Mouse (Mus musculus) heart, postnatal 0 days (tissue): Measurements from ENCODE around the gene Hoxb5. TPM values are rescaled to one million over a fixed set of nuclear protein-coding genes. Genes with fewer than 3 reads are reported as not detected.

Experiments
- ATAC-seq: fragments of 200-750 bp; cut with Nextera tagmentation; 2 replicates; pipeline ENCODE4 v1.8.0; 2017; ENCODE audit warnings: low read depth, moderate number of reproducible peaks, moderate library complexity; ENCODE audit not compliant: insufficient read depth
- DNase-seq: peaks from one replicate; pipeline ENCODE4 v3.0.0-alpha.2; 2016; ENCODE audit warnings: low spot score
- H3K27ac ChIP-seq: fragments of 300-500 bp; sonication (generic); 2 replicates; pipeline ENCODE4 v1.5.1; 2014; ENCODE audit warnings: low read depth, mild to moderate bottlenecking
- H3K27me3 ChIP-seq: fragments of 300-500 bp; sonication (generic); 2 replicates; pipeline ENCODE4 v1.6.1; 2014; ENCODE audit warnings: low read length, mixed read lengths; ENCODE audit not compliant: control insufficient read depth, insufficient read depth
- H3K36me3 ChIP-seq: fragments of 300-500 bp; sonication (generic); replicated peaks from 2 replicates; pipeline ENCODE4 v1.6.1; 2014; ENCODE audit warnings: low read length, mixed read lengths; ENCODE audit not compliant: control insufficient read depth, insufficient read depth
- H3K4me1 ChIP-seq: fragments of 300-500 bp; sonication (generic); 2 replicates; pipeline ENCODE4 v1.6.1; 2014; ENCODE audit warnings: antibody characterized with exemption; ENCODE audit not compliant: control insufficient read depth, insufficient read depth
- H3K4me2 ChIP-seq: fragments of 300-500 bp; sonication (generic); 2 replicates; pipeline ENCODE4 v1.6.1; 2014; ENCODE audit warnings: low read depth, mild to moderate bottlenecking, low read length, moderate library complexity
- H3K4me3 ChIP-seq: fragments of 300-500 bp; sonication (generic); 2 replicates; pipeline ENCODE4 v1.5.1; 2014; ENCODE audit warnings: low read depth, low read length
- H3K9ac ChIP-seq: fragments of 300-500 bp; sonication (generic); replicated peaks from 2 replicates; pipeline ENCODE4 v1.6.1; 2014; ENCODE audit warnings: low read depth, low read length, mixed read lengths
- H3K9me3 ChIP-seq: fragments of 300-500 bp; sonication (generic); replicated peaks from 2 replicates; pipeline ENCODE4 v1.6.1; 2016; ENCODE audit warnings: low read length; ENCODE audit not compliant: control insufficient read depth
- CTCF ChIP-seq: IDR thresholded peaks from 2 replicates; pipeline ENCODE4 v1.5.1; 2016; ENCODE audit warnings: antibody characterized with exemption, control low read depth, low read depth
- EP300 ChIP-seq: IDR thresholded peaks from 2 replicates; pipeline ENCODE4 v1.6.1; 2016; ENCODE audit warnings: antibody characterized with exemption, low read depth
- WGBS: fragments of 180-500 bp; shearing (Covaris S2); extraction: QIAGEN DNeasy Blood & Tissue Kit; methylation state at CpG from one replicate; pipeline ENCODE4 v1.1.7; 2014; 5-methylcytosine and 5-hydroxymethylcytosine counted together
- polyA plus RNA-seq: library from polyadenylated mRNA; unstranded; fragments of >200 nt; fragmentation: Nextera tagmentation; extraction: Ambion mirVana; gene quantifications from 2 replicates; pipeline ENCODE4 v1.2.1, GENCODE M21; 2015
- total RNA-seq: library from RNA; depleted of rRNA; stranded (reverse); fragments of >200 nt; gene quantifications from 2 replicates; pipeline ENCODE4 v1.2.3, GENCODE M21; 2014; ENCODE audit warnings: low replicate concordance

The Hoxb5 gene
- total and polyA plus RNA-seq, 2 experiments from 2014 or later: 0.08 to 0.19 TPM

DNA sequence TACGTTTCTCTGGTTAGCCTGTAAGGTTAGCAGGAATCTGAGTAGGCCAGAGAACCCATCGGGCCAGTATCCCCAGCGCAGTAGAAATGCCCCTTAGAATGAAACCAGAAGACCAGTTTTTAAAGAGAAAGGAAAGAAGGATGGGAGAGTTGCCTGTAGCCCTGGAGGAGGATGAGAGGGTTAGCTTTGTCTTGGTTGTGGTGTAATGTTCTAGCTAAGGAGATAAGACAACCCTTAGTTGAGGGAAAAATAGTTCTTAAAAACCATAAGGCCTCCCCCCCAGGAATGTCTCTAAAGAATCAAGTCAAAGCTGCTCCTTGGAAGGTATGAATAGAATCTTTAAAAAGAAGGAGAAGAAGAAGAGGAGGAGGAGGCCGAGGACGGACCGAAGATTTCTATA, 19.6 kb downstream of the Hoxb5 start:
- 24% methylated on average over 6 of the region's 6 CpGs for WGBS
- H3K27ac ChIP-seq: no peak overlapping the region
- no peak overlapping the region for H3K4me2 ChIP-seq
- no peaks in the 10 kb centered on the region for H3K36me3 ChIP-seq
- no peak for TF ChIP-seq CTCF
- no peak for TF ChIP-seq EP300
- no peak overlapping the region for H3K4me3 ChIP-seq
- peaks cover 100% of the 10 kb centered on the region for H3K27me3 ChIP-seq
- DNase-seq (no peak), ATAC-seq (no peak)
- H3K9me3 ChIP-seq: no peaks in the 10 kb centered on the region
- no peaks in the 10 kb centered on the region for H3K4me1 ChIP-seq
- H3K9ac ChIP-seq: no peak overlapping the region

DNA sequence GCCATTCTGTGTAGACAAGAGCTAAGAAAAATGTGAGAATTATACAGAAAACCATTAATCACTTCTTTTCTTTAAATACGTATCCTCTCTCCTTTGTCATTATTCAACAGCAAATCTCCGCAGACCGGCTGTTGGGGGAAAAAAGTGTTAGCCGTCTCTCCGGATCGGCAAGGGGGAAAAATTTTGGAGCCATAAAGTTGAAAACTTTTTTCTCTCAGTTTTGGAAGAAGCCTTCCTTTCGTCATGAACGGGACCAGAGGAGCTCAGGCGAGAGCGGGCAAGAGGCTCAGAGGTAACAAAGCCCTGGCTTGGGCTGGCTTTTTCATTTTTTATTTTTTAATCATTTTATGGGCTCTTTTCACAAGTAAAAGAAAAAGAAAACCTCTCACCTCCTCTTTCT, 20.0 kb downstream of the Hoxb5 start, which contains the start of gene Hoxb3:
Gene Hoxb3, plus strand, starts transcription at position 173 of the 400 bp plus-strand sequence.
- TF ChIP-seq EP300 (no peak), CTCF (no peak)
- H3K27me3 ChIP-seq: peaks cover 100% of the 10 kb centered on the region
- no peaks in the 10 kb centered on the region for H3K9me3 ChIP-seq
- H3K4me3 ChIP-seq: no peak within 1 kb of the TSS
- ATAC-seq: no peak
- 30% methylated on average over 10 of the region's 10 CpGs for WGBS
- no peak within 1 kb of the TSS for H3K4me2 ChIP-seq
- H3K4me1 ChIP-seq: no peaks in the 10 kb centered on the region
- H3K27ac ChIP-seq: no peak within 1 kb of the TSS
- no peak for DNase-seq
- H3K9ac ChIP-seq: no peak within 1 kb of the TSS
- H3K36me3 ChIP-seq: no peaks in the 10 kb centered on the region

DNA sequence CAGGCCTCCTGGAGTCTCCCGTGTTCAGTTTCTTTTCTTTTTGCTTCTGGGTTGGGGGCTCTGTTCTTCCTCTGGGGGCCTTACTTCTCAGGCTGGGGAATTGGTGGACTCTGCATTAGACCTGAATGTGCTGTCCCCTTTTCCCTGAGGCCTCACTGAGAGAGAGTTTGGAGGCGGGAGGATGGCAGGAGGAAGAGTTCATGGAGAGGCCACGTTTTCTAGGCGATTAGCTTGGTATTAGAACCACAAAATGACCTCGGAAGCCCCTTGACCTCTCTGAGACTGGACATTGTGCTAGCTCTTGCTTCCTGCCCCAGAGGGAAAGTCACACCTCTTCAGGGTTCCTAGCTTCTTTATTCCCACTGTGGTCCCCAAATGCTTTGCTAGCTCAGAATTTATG, 21.0 kb downstream of the Hoxb5 start:
- no peak overlapping the region for H3K9ac ChIP-seq
- no peaks in the 10 kb centered on the region for H3K36me3 ChIP-seq
- H3K4me3 ChIP-seq: no peak overlapping the region
- peaks cover 100% of the 10 kb centered on the region for H3K27me3 ChIP-seq
- ATAC-seq (no peak), DNase-seq (no peak)
- WGBS: 15% methylated on average over 5 of the region's 5 CpGs
- no peaks in the 10 kb centered on the region for H3K9me3 ChIP-seq
- no peak for TF ChIP-seq EP300
- no peak for TF ChIP-seq CTCF
- no peaks in the 10 kb centered on the region for H3K4me1 ChIP-seq
- no peak overlapping the region for H3K4me2 ChIP-seq
- H3K27ac ChIP-seq: no peak overlapping the region

DNA sequence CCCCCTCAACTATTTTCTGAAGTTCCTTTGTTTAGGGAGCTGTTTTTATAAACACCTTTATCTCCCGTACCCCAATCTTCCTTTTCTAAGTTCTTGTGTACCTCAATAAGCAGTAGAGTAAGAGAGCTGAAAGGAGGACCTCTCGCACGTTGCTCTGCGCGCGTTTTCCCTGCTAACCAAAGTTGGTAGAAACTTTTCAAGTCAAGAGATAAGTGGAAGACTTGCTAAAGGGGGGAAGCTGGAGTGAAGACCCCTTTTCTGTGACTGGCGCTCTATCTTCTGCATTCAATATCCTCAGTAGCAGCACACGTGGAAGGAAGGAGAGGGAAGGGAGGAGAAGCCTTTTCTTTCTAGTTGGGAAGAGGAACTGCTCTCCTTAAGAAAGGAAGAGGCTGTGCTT, 21.8 kb downstream of the Hoxb5 start:
- Histone ChIP-seq H3K4me2 (no peak overlapping the region), H3K27me3 (peaks cover 100% of the 10 kb centered on the region), H3K4me3 (no peak overlapping the region), H3K9me3 (no peaks in the 10 kb centered on the region), H3K4me1 (no peaks in the 10 kb centered on the region), H3K36me3 (no peaks in the 10 kb centered on the region), H3K9ac (no peak overlapping the region), H3K27ac (no peak overlapping the region)
- DNase-seq (no peak), ATAC-seq (no peak)
- 24% methylated on average over 8 of the region's 8 CpGs for WGBS
- TF ChIP-seq CTCF: no peak
- TF ChIP-seq EP300: no peak

DNA sequence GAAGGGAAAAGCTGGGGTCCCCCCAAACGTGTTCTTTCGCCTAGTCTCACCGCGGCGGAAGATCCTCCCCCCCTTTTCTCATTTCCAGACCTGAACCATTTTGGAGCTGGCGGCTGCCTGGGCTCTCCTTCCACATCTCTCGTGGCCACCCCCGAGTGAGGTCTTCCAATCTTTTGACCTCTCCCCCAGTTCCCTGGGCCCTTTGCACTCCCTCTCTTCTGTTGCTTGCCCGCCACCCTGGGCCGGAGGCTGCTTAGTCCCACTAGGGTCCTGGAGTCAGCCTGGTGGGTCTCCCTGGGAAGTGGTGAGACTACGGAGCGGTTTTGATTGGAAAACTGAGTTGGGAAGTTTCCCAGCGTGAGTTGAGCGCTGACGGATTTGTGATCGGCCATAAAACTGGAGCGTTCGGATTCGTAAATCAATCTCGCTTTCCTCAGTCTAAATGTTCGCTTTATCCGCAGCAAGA, 22.6 kb downstream of the Hoxb5 start:
- H3K9ac ChIP-seq: no peak overlapping the region

DNA sequence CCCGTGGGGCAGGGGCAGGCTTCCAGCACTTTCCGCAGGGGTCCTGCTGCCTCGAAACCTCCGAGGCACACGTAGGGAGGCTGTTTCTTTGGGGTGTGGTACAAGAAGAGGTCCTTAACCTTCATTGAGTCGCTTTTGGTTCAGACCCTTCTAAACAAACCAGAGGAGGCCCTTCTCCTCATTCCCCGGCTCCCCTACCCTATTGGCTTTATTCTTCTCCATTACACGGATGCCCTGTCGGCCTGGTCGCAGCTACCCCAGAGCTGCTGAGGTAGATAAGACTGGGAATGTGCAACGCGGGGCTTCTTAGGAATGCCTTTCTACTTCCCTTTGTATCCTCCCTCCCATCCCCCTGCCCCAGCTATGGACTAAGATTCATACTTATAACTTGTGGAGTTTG, 23.6 kb downstream of the Hoxb5 start:
- no peak overlapping the region for H3K4me2 ChIP-seq
- no peak for TF ChIP-seq EP300
- no peak for TF ChIP-seq CTCF
- H3K4me1 ChIP-seq: no peaks in the 10 kb centered on the region
- no peaks in the 10 kb centered on the region for H3K9me3 ChIP-seq
- 15% methylated on average over 11 of the region's 12 CpGs for WGBS
- no peak overlapping the region for H3K4me3 ChIP-seq
- no peaks in the 10 kb centered on the region for H3K36me3 ChIP-seq
- no peak overlapping the region for H3K27ac ChIP-seq
- no peak overlapping the region for H3K9ac ChIP-seq
- DNase-seq: no peak
- H3K27me3 ChIP-seq: peaks cover 100% of the 10 kb centered on the region
- ATAC-seq: no peak

More for the DNA sequence above, 22.6 kb downstream of the Hoxb5 start:
- TF ChIP-seq EP300 (no peak), CTCF (no peak)
- 15% methylated on average over 22 of the region's 22 CpGs for WGBS
- Histone ChIP-seq H3K27me3 (peaks cover 100% of the 10 kb centered on the region), H3K4me3 (no peak overlapping the region), H3K4me1 (no peaks in the 10 kb centered on the region), H3K36me3 (no peaks in the 10 kb centered on the region), H3K9me3 (no peaks in the 10 kb centered on the region), H3K27ac (no peak overlapping the region), H3K4me2 (no peak overlapping the region)
- ATAC-seq (no peak), DNase-seq (no peak)
